Mouse (Mus musculus) forebrain, embryonic 14.5 days (tissue): ENCODE measurements around the gene Pla2g15. TPM values are rescaled to one million over a fixed set of nuclear protein-coding genes. Genes with fewer than 3 reads are reported as not detected.

Experiments used
- polyA plus RNA-seq: library from polyadenylated mRNA; unstranded; fragments of >200 nt; fragmentation: Nextera tagmentation; extraction: Ambion mirVana; gene quantifications from 2 replicates; pipeline ENCODE4 v1.2.1, GENCODE M21; 2014

The Pla2g15 gene
- polyA plus RNA-seq, 1 experiment from 2014 or later, result 7.8 TPM

Other genes with a start within 250 kb of the Pla2g15 start
- gene Pskh1, start 250.0 kb upstream of the Pla2g15 start, polyA plus RNA-seq, result 8.2 and 8.5 TPM in 2 replicates
- 1.9 and 2.5 TPM in 2 replicates for gene Ctrl, start 216.5 kb upstream of the Pla2g15 start, polyA plus RNA-seq
- 48.2 and 57.8 TPM in 2 replicates for gene Psmb10, start 212.0 kb upstream of the Pla2g15 start, polyA plus RNA-seq
- gene Lcat, start 207.0 kb upstream of the Pla2g15 start, polyA plus RNA-seq, result 0.17 and 0.48 TPM in 2 replicates
- 5.1 and 9.4 TPM in 2 replicates for gene Slc12a4, start 184.3 kb upstream of the Pla2g15 start, polyA plus RNA-seq
- not detected in 2 replicates for gene Dpep3, start 171.0 kb upstream of the Pla2g15 start, polyA plus RNA-seq
- 18.4 and 20.3 TPM in 2 replicates for gene Dus2, start 159.1 kb upstream of the Pla2g15 start, polyA plus RNA-seq
- gene Dpep2nb, start 144.4 kb upstream of the Pla2g15 start, polyA plus RNA-seq, result not detected in 2 replicates
- 21.6 and 22.2 TPM in 2 replicates for gene Ddx28, start 138.5 kb upstream of the Pla2g15 start, polyA plus RNA-seq
- 2.6 and 2.7 TPM in 2 replicates for gene Nfatc3, start 91.6 kb upstream of the Pla2g15 start, polyA plus RNA-seq
- gene Esrp2, start 13.4 kb upstream of the Pla2g15 start, polyA plus RNA-seq, result 0.15 TPM in 1 of 2 replicates, not detected in the other
- 78.2 and 86.3 TPM in 2 replicates for gene Slc7a6, start 18.5 kb downstream of the Pla2g15 start, polyA plus RNA-seq
- gene Slc7a6os, start 60.5 kb downstream of the Pla2g15 start, polyA plus RNA-seq, result 27.7 and 33.8 TPM in 2 replicates
- gene Prmt7, start 60.5 kb downstream of the Pla2g15 start, polyA plus RNA-seq, result 54.1 and 59.5 TPM in 2 replicates
- 24.2 and 36.0 TPM in 2 replicates for gene Smpd3, start 187.6 kb downstream of the Pla2g15 start, polyA plus RNA-seq